Mouse (Mus musculus) urinary bladder, adult 18-20 months (tissue): ENCODE measurements around the gene Pttg1ip.

ENCODE experiments used
- DNase-seq, 2 experiments: peaks; one replicate each; pipeline ENCODE4 v3.0.0; 2022; ENCODE audit warnings: low spot score in 2 of 2, mixed read lengths in 2 of 2

Gene Pttg1ip

DNA sequence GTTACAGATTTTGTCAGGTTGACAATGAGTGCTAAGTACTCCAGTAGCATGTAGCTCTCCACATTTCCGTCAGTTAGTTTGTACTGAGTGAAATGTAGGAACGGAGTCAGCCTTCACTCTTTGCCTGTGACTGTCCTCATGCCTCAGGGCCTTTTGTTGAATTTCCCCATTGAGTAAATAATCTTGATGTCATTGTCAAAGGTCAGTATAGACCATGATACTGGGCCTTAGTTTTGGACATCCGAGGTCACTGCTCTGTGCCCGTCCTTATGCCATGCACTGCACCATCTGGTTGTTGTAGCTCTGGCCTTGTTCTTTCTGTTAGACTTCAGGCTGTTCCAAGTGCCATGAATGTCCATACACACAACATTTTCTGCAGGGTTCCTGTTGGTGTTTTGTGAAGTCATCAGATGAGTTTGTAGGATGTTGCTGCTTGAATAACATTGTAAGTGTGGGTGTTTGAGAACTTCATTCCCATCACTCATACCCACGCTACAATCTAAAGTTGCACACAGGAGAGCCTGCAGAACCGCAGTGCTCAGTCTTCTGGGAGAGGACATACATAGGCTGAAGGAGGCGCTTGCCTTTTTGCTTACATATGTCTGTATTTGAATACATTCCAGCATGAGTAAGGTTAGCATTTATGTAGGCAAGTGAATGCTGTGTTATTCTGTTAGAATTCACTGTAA, 54.9 kb downstream of the Pttg1ip start:
- DNase-seq: no peak

DNA sequence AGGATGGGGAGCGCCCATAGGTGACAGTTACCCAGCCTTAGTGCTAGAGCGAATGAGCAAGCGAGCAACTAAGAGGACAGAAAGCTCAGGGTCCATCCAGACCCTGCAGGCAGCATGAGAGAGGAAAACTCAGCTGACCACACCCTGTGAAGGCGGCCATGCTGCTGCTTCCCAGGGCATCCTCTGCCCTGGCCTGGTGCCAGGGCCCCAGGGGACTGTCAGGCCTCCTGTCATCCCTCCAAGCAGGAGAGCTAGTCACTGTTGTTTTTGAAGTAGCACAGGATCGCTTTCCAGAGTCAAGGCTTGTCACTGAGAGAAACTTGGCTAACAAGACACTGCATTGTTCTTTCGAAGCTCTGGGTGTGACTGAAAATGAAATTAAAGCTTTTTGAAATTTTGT, 57.4 kb downstream of the Pttg1ip start:
- no peak for DNase-seq

DNA sequence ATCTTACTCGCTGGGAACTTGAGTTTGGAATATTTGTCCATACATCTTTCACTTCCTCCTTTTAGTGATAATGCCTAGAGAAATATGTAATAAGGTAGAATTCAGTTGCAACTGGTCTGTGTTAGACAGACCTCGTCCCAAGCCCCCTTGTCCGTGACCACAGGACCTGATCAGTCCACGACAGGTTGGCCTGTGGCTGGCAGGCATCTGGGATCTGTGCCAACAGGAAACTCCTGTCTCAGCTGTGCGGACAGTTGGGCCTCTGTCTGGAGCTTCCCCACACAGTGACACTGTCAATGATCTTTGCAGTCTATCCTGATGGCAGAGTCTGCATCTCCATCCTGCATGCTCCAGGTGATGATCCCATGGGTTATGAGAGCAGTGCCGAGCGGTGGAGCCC, 61.6 kb downstream of the Pttg1ip start:
- DNase-seq: no peak

DNA sequence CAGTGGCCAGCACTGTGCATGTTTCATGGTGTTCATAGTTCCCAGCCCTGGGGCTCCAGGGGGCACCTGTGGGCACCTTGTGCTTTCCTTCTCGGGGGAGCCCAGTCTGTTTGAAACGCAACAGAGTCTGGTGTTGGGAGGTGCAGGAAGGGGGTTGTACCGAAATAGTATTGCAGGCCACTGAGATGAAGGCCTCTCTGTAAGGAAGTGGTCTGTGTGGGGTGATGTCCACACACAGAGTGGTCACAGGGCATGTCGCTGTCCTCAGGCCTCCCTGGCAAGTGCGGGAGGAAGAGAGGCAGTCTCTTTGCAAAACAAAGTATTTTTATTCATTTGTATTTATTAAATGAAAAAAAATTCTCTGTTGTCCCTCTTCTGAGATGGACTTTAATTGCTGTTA, 64.1 kb downstream of the Pttg1ip start:
- DNase-seq: no peak

DNA sequence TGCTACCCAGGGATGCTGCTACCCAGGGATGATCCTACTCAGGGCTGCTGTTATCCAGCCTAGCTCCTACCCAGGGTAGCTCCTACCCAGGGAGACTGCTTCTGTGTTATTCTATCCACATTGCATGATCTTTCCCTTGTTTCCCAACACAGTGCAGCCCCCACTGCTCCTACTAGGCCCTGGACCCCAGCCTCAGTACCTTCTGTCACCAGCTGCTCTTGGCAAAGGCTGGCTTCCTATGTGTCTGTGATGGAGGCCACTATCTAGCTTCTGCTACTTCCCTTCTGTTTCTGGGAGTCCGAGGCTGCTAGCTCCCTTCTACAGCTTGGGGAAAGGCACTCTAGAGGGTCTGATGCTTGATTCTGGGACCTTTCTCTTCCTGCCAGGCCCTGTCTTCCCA, 65.9 kb downstream of the Pttg1ip start:
- DNase-seq: no peak

DNA sequence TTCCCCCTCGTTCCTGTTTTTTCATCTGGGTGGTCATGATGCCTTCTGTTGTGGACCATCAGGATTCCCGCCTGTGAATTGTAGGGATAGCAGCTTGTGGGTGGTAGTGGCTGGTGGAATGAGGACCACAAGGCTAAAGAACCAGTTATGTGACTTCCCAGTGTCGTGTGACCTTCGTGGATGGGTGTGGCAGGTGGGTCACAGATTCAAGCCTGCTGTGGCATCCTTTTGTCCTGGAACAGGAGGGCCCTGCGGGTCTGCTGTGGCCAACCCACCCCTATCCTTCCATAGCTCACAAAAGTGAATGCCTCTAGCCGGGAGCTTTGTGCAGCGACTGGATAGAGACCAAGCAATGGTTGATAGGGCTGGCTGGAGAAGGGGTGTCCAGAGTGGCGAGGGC, 66.4 kb downstream of the Pttg1ip start:
- no peak for DNase-seq
